8 mouse cellular contexts compared by ENCODE assay signal in the genomic region with DNA sequence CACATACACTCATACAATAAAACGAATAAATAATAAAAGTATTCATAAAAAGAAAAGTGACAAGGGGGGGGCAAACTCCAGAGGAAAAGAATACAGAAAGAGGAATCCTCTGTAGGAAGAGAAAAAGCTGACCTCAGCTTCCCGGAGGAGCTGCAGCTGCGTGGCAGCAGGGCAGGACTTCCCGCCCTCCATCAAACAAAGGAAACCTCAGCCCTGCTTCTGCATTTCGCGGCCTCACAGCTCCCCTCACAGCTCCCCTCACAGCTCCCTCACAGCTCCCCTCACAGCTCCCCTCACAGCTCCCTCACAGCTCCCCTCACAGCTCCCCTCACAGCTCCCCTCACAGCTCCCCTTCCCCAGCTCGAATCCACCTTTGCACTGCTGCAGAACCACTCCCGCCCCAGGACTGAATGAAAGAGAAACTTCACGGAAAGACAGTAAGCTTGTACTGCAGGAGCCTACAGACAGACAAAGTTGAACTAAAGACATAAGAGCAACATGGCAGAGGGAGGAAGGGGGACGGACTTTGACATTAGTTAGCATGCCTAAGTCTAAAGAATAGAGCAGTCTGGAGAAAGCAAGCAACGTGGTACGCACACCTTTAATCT. TPM values are rescaled to one million over a fixed set of nuclear protein-coding genes. Genes with fewer than 3 reads are reported as not detected.
DNase-seq lines count a peak whose midpoint lies in the region; ATAC-seq and TF ChIP-seq lines count a peak whose summit lies in the region.

No protein-coding gene starts in this region.

- no peaks in the 10 kb centered on the region for H3K27me3 ChIP-seq in heart, adult 2 months (ENCODE audit: control insufficient read depth, insufficient read depth, low read length)
- H3K27me3 ChIP-seq in midbrain, embryonic 12.5 days: no peaks in the 10 kb centered on the region

- TF ChIP-seq POLR2A in heart, adult 2 months (IDR thresholded peaks at IDR 0.05; ENCODE audit: insufficient read depth, low read depth, low read length): no peak

- no peaks in the 10 kb centered on the region for H3K9me3 ChIP-seq in midbrain, embryonic 12.5 days

- H3K4me1 ChIP-seq in heart, adult 2 months (ENCODE audit: control insufficient read depth, insufficient read depth, low read length): no peaks in the 10 kb centered on the region
- peaks cover 18% of the 10 kb centered on the region for H3K4me1 ChIP-seq in midbrain, embryonic 12.5 days

- no peaks in the 10 kb centered on the region for H3K79me2 ChIP-seq in heart, adult 2 months (replicated peaks; ENCODE audit: control insufficient read depth, insufficient read depth, low read length)

- DNase-seq in layer of hippocampus, adult 2 months (ENCODE audit: low spot score in 2 of 2): no peak
- DNase-seq in layer of hippocampus, adult 18-20 months (ENCODE audit: low spot score in 2 of 2): no peak
- peak; percentile 38 for DNase-seq in ZHBTc4 (ENCODE audit: low read depth, low spot score)
- DNase-seq in heart, adult 2 months: peak; percentile 37 to 43
- DNase-seq in kidney, postnatal 25 days: peak; percentile 14 to 45
- peak; percentile 69 to 79 for DNase-seq in thymus, postnatal 36 days

- H3K36me3 ChIP-seq in heart, adult 2 months (ENCODE audit: control insufficient read depth, insufficient read depth, low read length): no peaks in the 10 kb centered on the region
- H3K36me3 ChIP-seq in midbrain, embryonic 12.5 days: no peaks in the 10 kb centered on the region

- H3K27ac ChIP-seq in layer of hippocampus, adult 2 months: 0 out of 2 replicates have a peak overlapping the region, but pooled peaks have one; percentile 36
- H3K27ac ChIP-seq in heart, adult 2 months: no peak overlapping the region
- H3K27ac ChIP-seq in midbrain, embryonic 12.5 days (replicated peaks): peak overlapping the region; percentile 88

- H3K4me3 ChIP-seq in layer of hippocampus, adult 2 months: 0 out of 2 replicates have a peak overlapping the region, but pooled peaks have one; percentile 9
- no peak overlapping the region; the same call in 1 of the 2 replicates for H3K4me3 ChIP-seq in heart, adult 2 months
- H3K4me3 ChIP-seq in midbrain, embryonic 12.5 days: peak overlapping the region; percentile 4; the same call in 1 of the 2 replicates

- TF ChIP-seq CTCF in layer of hippocampus, adult 2 months (conservative IDR thresholded peaks at IDR 0.05): no peak
- TF ChIP-seq CTCF in heart, adult 2 months (IDR thresholded peaks at IDR 0.05): no peak

- 25% methylated on average over 12 of the region's 12 CpGs for WGBS in heart, adult 2 months
- 12% methylated on average over 12 of the region's 12 CpGs for WGBS in midbrain, embryonic 12.5 days

- no peak for TF ChIP-seq EP300 in heart, adult 2 months (IDR thresholded peaks at IDR 0.05; ENCODE audit: insufficient read depth, low read depth, low read length)

- no peak overlapping the region for H3K9ac ChIP-seq in heart, adult 2 months (ENCODE audit: low read depth, low read length)
- peak overlapping the region; percentile 60 for H3K9ac ChIP-seq in midbrain, embryonic 12.5 days (replicated peaks)

- peak overlapping the region; percentile 38 for H3K4me2 ChIP-seq in midbrain, embryonic 12.5 days (replicated peaks)

- intact Hi-C loops in heart, adult 2 months (cut with DNase I): no loop called here

- peak; percentile 70 for ATAC-seq in midbrain, embryonic 12.5 days (ENCODE audit: low FRiP score, low read depth)
- no peak for ATAC-seq in monocyte, adult 5-6 weeks (replicated peaks; ENCODE audit: insufficient number of reproducible peaks, low FRiP score, low TSS enrichment, poor library complexity, severe bottlenecking)

RNA-seq across cellular contexts. Expression of a gene that starts 17.5 kb away (rescaled TPM):
- total RNA-seq in layer of hippocampus, adult 2 months (2021): 1 to 10 TPM; 4.2 to 4.9 TPM
- total RNA-seq in layer of hippocampus, adult 18-20 months (2021): 1 to 10 TPM; 3.4 to 4.8 TPM
- total RNA-seq in heart, adult 2 months (2021): 1 to 10 TPM; 1.5 to 2.1 TPM
- 0.43 and 0.70 TPM in 2 replicates for polyA plus RNA-seq in heart, adult 2 months (2012; rRNA removed)
- polyA plus RNA-seq in midbrain, embryonic 12.5 days (2016; fragmentation: Nextera tagmentation; extraction: Ambion mirVana): 16.3 and 16.7 TPM in 2 replicates
- 1.9 to 6.3 TPM (median 6.0 TPM) in 3 replicates for total RNA-seq in monocyte, adult 5-6 weeks (2017)

RNA-seq across cellular contexts. Expression of a gene that starts 44.9 kb away (rescaled TPM):
- 100 to 1,000 TPM; 118 to 120 TPM for total RNA-seq in layer of hippocampus, adult 2 months (2021)
- total RNA-seq in layer of hippocampus, adult 18-20 months (2021): 100 to 1,000 TPM; 105 to 106 TPM
- 10 to 100 TPM; 44.0 to 45.4 TPM for total RNA-seq in heart, adult 2 months (2021)
- polyA plus RNA-seq in heart, adult 2 months (2012; rRNA removed): 10.1 and 22.2 TPM in 2 replicates
- 50.3 and 53.9 TPM in 2 replicates for polyA plus RNA-seq in midbrain, embryonic 12.5 days (2016; fragmentation: Nextera tagmentation; extraction: Ambion mirVana)
- 148 to 217 TPM (median 199 TPM) in 3 replicates for total RNA-seq in monocyte, adult 5-6 weeks (2017)

Comparison
In these comparisons a context has a peak if more than half of its experiments do, and no peak if none do; other contexts are left out.
1. DNase-seq: peak in ZHBTc4 (single experiment), heart, adult 2 months (2 of 2), kidney, postnatal 25 days (2 of 2) and thymus, postnatal 36 days (2 of 2); none in layer of hippocampus, adult 2 months (0 of 2) and layer of hippocampus, adult 18-20 months (0 of 2).